Mouse (Mus musculus) stomach, postnatal 0 days (tissue): Measurements from ENCODE around the gene Chrm3.

Experiments used
- CTCF ChIP-seq: IDR thresholded peaks from 2 replicates; pipeline ENCODE4 v1.5.1; 2016; ENCODE audit warnings: antibody characterized with exemption, low read depth, mild to moderate bottlenecking, moderate library complexity
- EP300 ChIP-seq: optimal IDR thresholded peaks from 2 replicates; pipeline ENCODE3; 2016; ENCODE audit warnings: antibody characterized with exemption

GRCm38 (mm10) chr13:9938798-9939485 lies 421.7 kb downstream of the Chrm3 start:
- TF ChIP-seq CTCF (no peak), EP300 (no peak)
